Mouse (Mus musculus) heart, adult 18-20 months (tissue): Measurements from ENCODE around the gene Adgrf1. TPM values are rescaled to one million over a fixed set of nuclear protein-coding genes. Genes with fewer than 3 reads are reported as not detected.
A peak's percentile ranks its signal among the peaks of the same experiment; 100 is the strongest.

Experiments
- DNase-seq, 2 experiments: peaks; one replicate each; pipeline ENCODE4 v3.0.0; 2021 to 2022; ENCODE audit warnings: mixed read lengths in 1 of 2
- total RNA-seq, 2 experiments: library from RNA; stranded (reverse); gene quantifications; 2 replicates each; pipeline ENCODE4 v1.2.3; 2021

Gene Adgrf1
- total RNA-seq, 2 experiments from 2014 or later, result not detected

- peak in 1 of 2 experiments; percentile 55 for DNase-seq
Observed at GRCm38 (mm10) chr17:43362362-43362761, 92.2 kb downstream of the Adgrf1 start.

- DNase-seq, result no peak
Observed at GRCm38 (mm10) chr17:43362881-43363280, 92.8 kb downstream of the Adgrf1 start.

- no peak for DNase-seq
Observed at GRCm38 (mm10) chr17:43363921-43364320, 93.8 kb downstream of the Adgrf1 start.

- peak; percentile 47 to 80 for DNase-seq
Observed at GRCm38 (mm10) chr17:43365297-43365696, 95.2 kb downstream of the Adgrf1 start.

- peak; percentile 51 to 87 for DNase-seq
Observed at GRCm38 (mm10) chr17:43366486-43366885, 96.4 kb downstream of the Adgrf1 start.

- DNase-seq, result peak; percentile 45 to 73
Observed at GRCm38 (mm10) chr17:43368171-43368576, 98.0 kb downstream of the Adgrf1 start.

GRCm38 (mm10) chr17:43372604-43373003 is 102.5 kb downstream of the Adgrf1 start:
- DNase-seq, result no peak

- no peak for DNase-seq
Observed at GRCm38 (mm10) chr17:43374020-43374419, 103.9 kb downstream of the Adgrf1 start.

Other genes with a start within 250 kb of the Adgrf1 start
- gene Adgrf5, start 90.1 kb downstream of the Adgrf1 start, total RNA-seq, result 100 to 1,000 TPM; 168 to 185 TPM
- gene Mep1a, start 232.5 kb downstream of the Adgrf1 start, total RNA-seq, result not detected